Mouse (Mus musculus) hindbrain, embryonic 13.5 days (tissue): ENCODE data around the gene Hmga1b. TPM values are rescaled to one million over a fixed set of nuclear protein-coding genes. Genes with fewer than 3 reads are reported as not detected.

ENCODE experiments used
- ATAC-seq: fragments of 200-750 bp; cut with Nextera tagmentation; 2 replicates; pipeline ENCODE4 v1.8.0; 2017; ENCODE audit warnings: moderate TSS enrichment; ENCODE audit not compliant: low FRiP score
- H3K27ac ChIP-seq: fragments of 300-500 bp; sonication (generic); 2 replicates; pipeline ENCODE4 v1.5.1; 2015; ENCODE audit warnings: inconsistent platforms, mild to moderate bottlenecking, moderate library complexity
- H3K27me3 ChIP-seq: fragments of 300-500 bp; sonication (generic); 2 replicates; pipeline ENCODE4 v1.6.1; 2015; ENCODE audit warnings: mild to moderate bottlenecking, inconsistent platforms
- H3K36me3 ChIP-seq: fragments of 300-500 bp; sonication (generic); 2 replicates; pipeline ENCODE4 v1.6.1; 2015; ENCODE audit warnings: mild to moderate bottlenecking, inconsistent platforms
- H3K4me1 ChIP-seq: fragments of 300-500 bp; sonication (generic); replicated peaks from 2 replicates; pipeline ENCODE4 v1.6.1; 2015; ENCODE audit warnings: inconsistent platforms
- H3K4me2 ChIP-seq: fragments of 300-500 bp; sonication (generic); 2 replicates; pipeline ENCODE4 v1.6.1; 2015; ENCODE audit warnings: inconsistent platforms, mild to moderate bottlenecking, moderate library complexity
- H3K4me3 ChIP-seq: fragments of 300-500 bp; sonication (generic); 2 replicates; pipeline ENCODE4 v1.5.1; 2015; ENCODE audit warnings: mild to moderate bottlenecking, inconsistent platforms
- H3K9ac ChIP-seq: fragments of 300-500 bp; sonication (generic); 2 replicates; pipeline ENCODE4 v1.6.1; 2015; ENCODE audit warnings: mild to moderate bottlenecking, inconsistent platforms
- H3K9me3 ChIP-seq: fragments of 300-500 bp; sonication (generic); 2 replicates; pipeline ENCODE4 v1.6.1; 2016; ENCODE audit warnings: inconsistent platforms
- WGBS: fragments of 180-500 bp; shearing (Covaris S2); methylation state at CpG from one replicate; pipeline ENCODE4 v1.1.7; 2015; 5-methylcytosine and 5-hydroxymethylcytosine counted together
- polyA plus RNA-seq: library from polyadenylated mRNA; unstranded; fragments of >200 nt; fragmentation: Nextera tagmentation; extraction: Ambion mirVana; gene quantifications from 2 replicates; pipeline ENCODE4 v1.2.1, GENCODE M21; 2015

Hmga1b gene
- polyA plus RNA-seq, 1 experiment from 2014 or later = 2.1 TPM

- H3K4me1 ChIP-seq = peaks cover 26% of the 10 kb centered on the region
- H3K9ac ChIP-seq = peak within 1 kb of the TSS; percentile 96
- peaks cover 33% of the 10 kb centered on the region for H3K36me3 ChIP-seq
- H3K27ac ChIP-seq = peak within 1 kb of the TSS; percentile 90
- no peaks in the 10 kb centered on the region for H3K27me3 ChIP-seq
- peak within 1 kb of the TSS; percentile 99 for H3K4me2 ChIP-seq
- peak; percentile 91 for ATAC-seq
- no peaks in the 10 kb centered on the region for H3K9me3 ChIP-seq
- H3K4me3 ChIP-seq = peak within 1 kb of the TSS; percentile 98
- 2% methylated on average over 59 of the region's 59 CpGs for WGBS
Measured at GRCm38 (mm10) chr11:120795756-120796613, 33.4 kb downstream of the Hmga1b start, which contains the start of gene Dus1l. TSS of gene Dus1l (minus strand) at chr11:120796403.

- H3K9me3 ChIP-seq = no peaks in the 10 kb centered on the region
- H3K4me1 ChIP-seq = peaks cover 26% of the 10 kb centered on the region
- peak overlapping the region; percentile 99 for H3K4me2 ChIP-seq
- no peaks in the 10 kb centered on the region for H3K27me3 ChIP-seq
- H3K9ac ChIP-seq = peak overlapping the region; percentile 69
- peaks cover 27% of the 10 kb centered on the region for H3K36me3 ChIP-seq
- no peak; the same call in 1 of the 2 replicates for ATAC-seq
- H3K27ac ChIP-seq = peak overlapping the region; percentile 90
- 29% methylated on average over 8 of the region's 8 CpGs for WGBS
- peak overlapping the region; percentile 15 for H3K4me3 ChIP-seq
Measured at GRCm38 (mm10) chr11:120796614-120796946, 34.0 kb downstream of the Hmga1b start.

- 91% methylated on average over 3 of the region's 3 CpGs for WGBS
- Histone ChIP-seq H3K4me1 (peaks cover 26% of the 10 kb centered on the region), H3K27ac (no peak overlapping the region), H3K36me3 (peaks cover 11% of the 10 kb centered on the region), H3K9ac (no peak overlapping the region), H3K27me3 (no peaks in the 10 kb centered on the region), H3K9me3 (no peaks in the 10 kb centered on the region), H3K4me3 (no peak overlapping the region), H3K4me2 (no peak overlapping the region)
- ATAC-seq = no peak
Measured at GRCm38 (mm10) chr11:120798244-120798643, 35.6 kb downstream of the Hmga1b start.

DNA sequence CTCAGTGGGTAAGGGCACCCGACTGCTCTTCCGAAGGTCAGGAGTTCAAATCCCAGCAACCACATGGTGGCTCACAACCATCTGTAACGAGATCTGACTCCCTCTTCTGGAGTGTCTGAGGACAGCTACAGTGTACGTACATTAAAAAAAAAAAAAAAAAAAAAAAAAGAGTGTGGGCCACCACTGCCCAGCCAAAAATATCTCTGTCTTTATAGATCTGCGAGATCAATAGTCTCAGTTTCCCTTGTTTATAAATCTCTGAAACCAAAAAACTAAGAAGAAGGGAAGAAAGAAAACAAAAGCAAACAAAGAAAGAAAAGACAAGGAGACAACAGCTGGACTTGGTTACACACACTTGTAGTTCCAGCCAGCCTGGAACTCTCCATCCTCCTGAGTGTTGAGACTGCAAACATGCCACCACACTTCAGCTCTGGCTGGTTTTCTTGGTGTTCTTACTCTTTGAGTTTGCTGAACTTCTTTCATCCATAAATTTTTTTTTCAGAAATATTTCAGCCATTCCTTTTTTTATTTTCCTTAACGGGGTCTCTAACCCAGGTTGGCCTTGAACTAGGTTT lies 36.8 kb downstream of the Hmga1b start:
- WGBS = 79% methylated on average over 6 of the region's 6 CpGs
- no peaks in the 10 kb centered on the region for H3K27me3 ChIP-seq
- peak overlapping the region; percentile 44 for H3K27ac ChIP-seq
- H3K4me3 ChIP-seq = no peak overlapping the region
- H3K4me1 ChIP-seq = peaks cover 23% of the 10 kb centered on the region
- H3K9me3 ChIP-seq = no peaks in the 10 kb centered on the region
- H3K36me3 ChIP-seq = no peaks in the 10 kb centered on the region
- ATAC-seq = no peak
- H3K4me2 ChIP-seq = no peak overlapping the region
- H3K9ac ChIP-seq = no peak overlapping the region

GRCm38 (mm10) chr11:120800061-120800904 lies 37.7 kb downstream of the Hmga1b start:
- WGBS = 12% methylated on average over 10 of the region's 10 CpGs
- peaks cover 15% of the 10 kb centered on the region for H3K4me1 ChIP-seq
- peak overlapping the region; percentile 47; the same call in 1 of the 2 replicates for H3K9ac ChIP-seq
- no peak overlapping the region for H3K4me3 ChIP-seq
- H3K27me3 ChIP-seq = no peaks in the 10 kb centered on the region
- H3K27ac ChIP-seq = peak overlapping the region; percentile 44
- H3K36me3 ChIP-seq = peaks cover 6% of the 10 kb centered on the region
- H3K9me3 ChIP-seq = no peaks in the 10 kb centered on the region
- ATAC-seq = peak; percentile 57
- no peak overlapping the region for H3K4me2 ChIP-seq

DNA sequence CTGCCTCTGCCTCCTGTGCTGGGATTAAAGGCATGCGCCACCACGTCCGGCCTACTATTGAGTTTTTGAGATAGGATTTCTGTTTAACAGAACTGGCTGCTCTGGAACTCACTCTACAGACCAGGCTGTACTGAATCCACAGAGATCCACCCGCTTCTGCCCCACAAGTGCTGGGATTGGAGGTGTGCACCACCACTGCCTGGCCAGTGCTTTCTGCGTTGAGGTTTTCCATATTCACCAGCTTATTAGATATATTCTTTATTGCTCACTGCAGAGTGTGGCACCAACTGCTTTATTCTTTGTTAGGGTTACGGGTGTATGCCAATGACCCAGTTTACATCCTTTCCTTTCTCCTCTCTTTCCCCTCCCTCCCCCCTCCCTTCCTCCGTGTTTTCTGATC lies 41.7 kb downstream of the Hmga1b start:
- H3K4me3 ChIP-seq = no peak overlapping the region
- no peak overlapping the region for H3K27ac ChIP-seq
- H3K36me3 ChIP-seq = peaks cover 46% of the 10 kb centered on the region
- 80% methylated on average over 7 of the region's 7 CpGs for WGBS
- 0 out of 2 replicates have a peak, but pooled peaks cover 6% of the 10 kb centered on the region for H3K4me1 ChIP-seq
- H3K27me3 ChIP-seq = no peaks in the 10 kb centered on the region
- ATAC-seq = no peak
- H3K9me3 ChIP-seq = no peaks in the 10 kb centered on the region
- H3K9ac ChIP-seq = no peak overlapping the region
- H3K4me2 ChIP-seq = no peak overlapping the region

GRCm38 (mm10) chr11:120804769-120805168 lies 42.2 kb downstream of the Hmga1b start:
- 0 out of 2 replicates have a peak, but pooled peaks cover 5% of the 10 kb centered on the region for H3K4me1 ChIP-seq
- H3K4me2 ChIP-seq = no peak overlapping the region
- no peaks in the 10 kb centered on the region for H3K27me3 ChIP-seq
- no peak overlapping the region for H3K27ac ChIP-seq
- 77% methylated on average over 4 of the region's 4 CpGs for WGBS
- peaks cover 51% of the 10 kb centered on the region for H3K36me3 ChIP-seq
- ATAC-seq = no peak
- H3K9me3 ChIP-seq = no peaks in the 10 kb centered on the region
- H3K9ac ChIP-seq = no peak overlapping the region
- H3K4me3 ChIP-seq = no peak overlapping the region

DNA sequence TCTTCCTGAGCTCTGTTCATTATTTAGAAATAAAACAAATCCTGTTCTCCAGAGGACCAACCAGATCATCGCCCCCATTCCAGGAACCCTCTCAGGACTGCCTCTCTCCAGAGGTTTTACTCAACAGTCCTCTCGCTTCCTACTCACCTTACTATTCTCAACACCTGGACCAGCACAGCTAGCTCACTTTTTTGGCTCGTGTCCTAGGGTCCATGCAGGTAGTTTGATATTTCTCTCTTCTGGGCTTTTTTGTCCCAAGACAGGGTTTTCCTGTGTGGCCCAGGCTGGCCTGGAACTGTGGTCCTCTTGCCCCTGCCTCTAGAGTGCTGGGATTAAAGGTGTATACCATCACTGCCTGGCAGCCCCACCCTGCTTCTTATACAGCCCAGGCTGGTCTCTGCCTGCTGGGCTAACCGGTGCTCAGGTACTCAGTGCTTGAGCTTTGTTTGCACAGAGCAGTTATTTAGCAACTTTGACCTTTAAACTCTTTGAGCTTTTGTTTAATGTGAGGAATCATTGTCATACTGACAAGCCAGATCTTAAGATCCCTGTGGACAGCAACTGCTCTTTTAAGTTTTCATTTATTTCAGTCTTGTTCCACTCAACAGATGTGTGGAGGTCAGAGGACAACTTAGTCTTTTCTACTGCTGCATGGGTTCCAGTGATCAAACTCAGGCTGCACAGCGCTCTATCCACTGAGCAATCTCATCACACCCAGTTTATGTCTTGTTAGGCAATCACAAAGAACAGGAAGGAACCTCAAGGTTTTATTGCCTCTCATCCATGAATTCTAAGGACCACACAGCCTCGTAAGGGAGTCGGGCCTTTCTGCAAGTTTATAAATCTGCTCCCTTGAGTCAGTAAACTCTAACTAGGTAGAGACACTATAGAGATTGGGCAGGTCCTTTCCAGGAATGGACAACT lies 43.0 kb downstream of the Hmga1b start:
- H3K4me2 ChIP-seq = no peak overlapping the region
- no peak for ATAC-seq
- H3K9ac ChIP-seq = no peak overlapping the region
- peaks cover 60% of the 10 kb centered on the region for H3K36me3 ChIP-seq
- no peak overlapping the region for H3K4me3 ChIP-seq
- no peaks in the 10 kb centered on the region for H3K4me1 ChIP-seq
- H3K27me3 ChIP-seq = no peaks in the 10 kb centered on the region
- H3K9me3 ChIP-seq = no peaks in the 10 kb centered on the region
- WGBS = 89% methylated on average over 7 of the region's 7 CpGs
- no peak overlapping the region for H3K27ac ChIP-seq

GRCm38 (mm10) chr11:120808010-120808409 lies 45.4 kb downstream of the Hmga1b start:
- 93% methylated on average over 12 of the region's 12 CpGs for WGBS
- Histone ChIP-seq H3K27me3 (no peaks in the 10 kb centered on the region), H3K27ac (no peak overlapping the region), H3K36me3 (peaks cover 83% of the 10 kb centered on the region), H3K4me1 (no peaks in the 10 kb centered on the region), H3K4me2 (no peak overlapping the region), H3K9ac (no peak overlapping the region), H3K4me3 (no peak overlapping the region), H3K9me3 (no peaks in the 10 kb centered on the region)
- ATAC-seq = no peak

- H3K27me3 ChIP-seq = no peaks in the 10 kb centered on the region
- 97% methylated on average over 16 of the region's 16 CpGs for WGBS
- H3K27ac ChIP-seq = no peak overlapping the region
- peaks cover 100% of the 10 kb centered on the region for H3K36me3 ChIP-seq
- ATAC-seq = no peak
- no peaks in the 10 kb centered on the region for H3K9me3 ChIP-seq
- no peak overlapping the region for H3K4me3 ChIP-seq
- H3K9ac ChIP-seq = no peak overlapping the region
- H3K4me2 ChIP-seq = no peak overlapping the region
- no peaks in the 10 kb centered on the region for H3K4me1 ChIP-seq
Measured at GRCm38 (mm10) chr11:120812068-120812467, 49.5 kb downstream of the Hmga1b start.
